Mouse (Mus musculus) small intestine, adult 2 months (tissue): ENCODE measurements around the gene Abhd14b.

Experiments used
- CTCF ChIP-seq: fragments of 200-500 bp; IDR thresholded peaks from 2 replicates; pipeline ENCODE4 v1.5.1; 2012; ENCODE audit warnings: low read depth, mild to moderate bottlenecking, control low read depth, inconsistent platforms, low read length, moderate library complexity, mixed read lengths; ENCODE audit not compliant: insufficient replicate concordance, insufficient read length; ENCODE audit errors: extremely low read depth
- POLR2A ChIP-seq: fragments of 200-500 bp; IDR thresholded peaks from 2 replicates; pipeline ENCODE4 v1.6.1; 2012; ENCODE audit warnings: low read depth, mild to moderate bottlenecking, control low read depth, inconsistent platforms, low read length, moderate library complexity

DNA sequence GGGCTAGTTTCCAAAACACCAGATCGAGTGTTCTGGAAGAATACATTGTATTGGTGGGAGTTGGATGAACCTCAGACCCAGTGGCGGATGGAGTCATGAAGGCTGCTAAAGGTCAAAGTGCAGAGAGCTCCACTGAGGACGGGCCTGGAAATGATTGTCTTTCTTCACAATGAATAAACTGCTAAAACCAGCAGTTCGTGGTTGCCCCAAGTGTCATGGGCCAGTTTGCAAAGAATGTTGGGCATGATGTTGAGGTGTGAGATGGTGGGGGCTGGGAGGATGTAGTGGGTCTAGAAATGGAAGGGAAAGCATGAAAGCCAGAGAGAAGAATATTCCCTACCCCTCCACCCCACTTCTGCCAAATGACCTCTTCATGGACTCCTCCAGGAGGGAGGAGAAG is 2.4 kb upstream of the Abhd14b start:
- TF ChIP-seq CTCF (no peak), POLR2A (no peak)
